Mouse (Mus musculus) ES-E14 (cell line): ENCODE results near the gene Olfr1386.

Experiments
- CHD2 ChIP-seq: IDR thresholded peaks from 2 replicates; pipeline ENCODE4 v1.6.1; 2014; ENCODE audit warnings: mild to moderate bottlenecking, low read depth, low read length, inconsistent platforms
- HCFC1 ChIP-seq: IDR thresholded peaks from 2 replicates; pipeline ENCODE4 v1.6.1; 2012; ENCODE audit warnings: low read length, inconsistent platforms, borderline replicate concordance; ENCODE audit not compliant: insufficient read depth
- MAFK ChIP-seq: IDR thresholded peaks from 2 replicates; pipeline ENCODE4 v1.6.1; 2014; ENCODE audit warnings: mild to moderate bottlenecking, low read depth, low read length, inconsistent platforms; ENCODE audit not compliant: insufficient read depth
- ZNF384 ChIP-seq: IDR thresholded peaks from 2 replicates; pipeline ENCODE4 v1.6.1; 2012; ENCODE audit warnings: low read depth, low read length, inconsistent platforms

DNA sequence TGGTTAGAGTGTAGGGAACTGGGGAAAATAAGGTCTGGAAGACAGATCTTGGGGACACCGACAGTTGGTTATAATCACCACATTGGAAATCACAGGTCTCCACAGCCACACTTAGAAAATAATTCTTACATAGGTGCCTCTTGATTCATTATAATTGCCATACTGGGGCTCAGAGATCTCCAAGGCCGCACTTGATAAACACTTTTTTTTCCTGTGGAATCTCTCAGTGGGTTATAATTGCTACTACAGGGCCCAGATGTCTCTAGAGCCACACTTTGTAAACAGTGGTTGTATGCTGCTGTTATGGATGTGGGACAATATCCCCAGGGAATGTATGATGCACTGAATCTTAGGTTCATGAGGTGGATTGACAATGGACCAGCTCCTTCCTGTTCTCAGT, 42.1 kb upstream of the Olfr1386 start, which contains the start of gene Olfr1389:
- TF ChIP-seq MAFK (no peak), HCFC1 (no peak), ZNF384 (no peak), CHD2 (no peak)
